Mouse (Mus musculus) heart, postnatal 14 days (tissue): ENCODE measurements around the gene Stk11. TPM values are rescaled to one million over a fixed set of nuclear protein-coding genes. Genes with fewer than 3 reads are reported as not detected.

Experiments used
- DNase-seq, 2 experiments: peaks; one replicate each; pipeline ENCODE4 v3.0.0; 2021 to 2022
- intact Hi-C: fragments of 180-260 bp; cut with DNase I; formaldehyde crosslinking; loops from one replicate; pipeline ENCODE4 v1.15.1; 2025
- total RNA-seq, 2 experiments: library from RNA; stranded (reverse); gene quantifications; 2 replicates each; pipeline ENCODE4 v1.2.3; 2021

Gene Stk11
- total RNA-seq, 2 experiments from 2014 or later, result 105 to 118 TPM

- DNase-seq, result no peak
- intact Hi-C loops, result no loop called here
Observed at GRCm38 (mm10) chr10:80092690-80093089, 22.9 kb upstream of the Stk11 start.

GRCm38 (mm10) chr10:80094085-80094484, 21.5 kb upstream of the Stk11 start:
- intact Hi-C loops, result no loop called here
- no peak for DNase-seq

- DNase-seq, result no peak
- intact Hi-C loops, result no loop called here
Observed at GRCm38 (mm10) chr10:80094684-80095083, 20.9 kb upstream of the Stk11 start.

- peak in 1 of 2 experiments; percentile 42 for DNase-seq
- intact Hi-C loops, result no loop called here
Observed at GRCm38 (mm10) chr10:80095547-80095946, 20.1 kb upstream of the Stk11 start.

GRCm38 (mm10) chr10:80097275-80097674, 18.3 kb upstream of the Stk11 start:
- intact Hi-C loops, result loop anchor here (2.0 kb wide), 1 partner anchor 16 kb away; no protein-coding TSS in a partner anchor
- no peak for DNase-seq

GRCm38 (mm10) chr10:80098630-80099029, 17.0 kb upstream of the Stk11 start:
- no peak for DNase-seq
- intact Hi-C loops, result no loop called here

GRCm38 (mm10) chr10:80100982-80101381, 14.6 kb upstream of the Stk11 start:
- peak; percentile 49 to 51 for DNase-seq
- intact Hi-C loops, result no loop called here

- DNase-seq, result peak; percentile 92 to 94
- intact Hi-C loops, result no loop called here
Observed at GRCm38 (mm10) chr10:80102216-80102915, 13.2 kb upstream of the Stk11 start.

GRCm38 (mm10) chr10:80103032-80103431, 12.6 kb upstream of the Stk11 start:
- intact Hi-C loops, result no loop called here
- no peak for DNase-seq

- intact Hi-C loops, result no loop called here
- no peak for DNase-seq
Observed at GRCm38 (mm10) chr10:80104181-80104580, 11.4 kb upstream of the Stk11 start.

- no peak for DNase-seq
- intact Hi-C loops, result no loop called here
Observed at GRCm38 (mm10) chr10:80105460-80105859, 10.1 kb upstream of the Stk11 start, which contains the start of gene Sbno2. TSS of gene Sbno2 (minus strand) at chr10:80105571.

- intact Hi-C loops, result no loop called here
- DNase-seq, result no peak
Observed at GRCm38 (mm10) chr10:80105926-80106325, 9.7 kb upstream of the Stk11 start.

GRCm38 (mm10) chr10:80107678-80108077, 7.9 kb upstream of the Stk11 start:
- intact Hi-C loops, result no loop called here
- no peak for DNase-seq

GRCm38 (mm10) chr10:80114341-80115284, 990 bp upstream of the Stk11 start:
- intact Hi-C loops, result loop anchor here (2.0 to 5.0 kb wide), 4 partner anchors 42 to 128 kb away; no protein-coding TSS in a partner anchor
- DNase-seq, result peak; percentile 93 to 96

GRCm38 (mm10) chr10:80115944-80116335, 337 bp downstream of the Stk11 start:
- intact Hi-C loops, result loop anchor here (2.0 kb wide), 3 partner anchors 21 to 129 kb away; no protein-coding TSS in a partner anchor
- no peak for DNase-seq

- intact Hi-C loops, result loop anchor here (2.0 kb wide), 1 partner anchor 20 kb away; no protein-coding TSS in a partner anchor
- DNase-seq, result peak in 1 of 2 experiments; percentile 33
Observed at GRCm38 (mm10) chr10:80116563-80116926, 942 bp downstream of the Stk11 start.

GRCm38 (mm10) chr10:80116927-80117691, 1.5 kb downstream of the Stk11 start:
- peak; percentile 70 to 74 for DNase-seq
- intact Hi-C loops, result loop anchor here (2.0 kb wide), 1 partner anchor 20 kb away; no protein-coding TSS in a partner anchor

- intact Hi-C loops, result loop anchor here (2.0 kb wide), 1 partner anchor 19 kb away; no protein-coding TSS in a partner anchor
- no peak for DNase-seq
Observed at GRCm38 (mm10) chr10:80117736-80118135, 2.1 kb downstream of the Stk11 start.

GRCm38 (mm10) chr10:80118552-80118951, 2.9 kb downstream of the Stk11 start:
- intact Hi-C loops, result no loop called here
- DNase-seq, result no peak

- intact Hi-C loops, result no loop called here
- no peak for DNase-seq
Observed at GRCm38 (mm10) chr10:80120146-80120545, 4.5 kb downstream of the Stk11 start.
